Mouse (Mus musculus) T-helper 17 cell (primary cell): ENCODE data around the gene Helz.
"Not testable (repeated sequence)": the region's sequence is repeated elsewhere in the genome, so short reads cannot be mapped to it uniquely, and the experiment has no call there.

Experiments
- in situ Hi-C, 2 experiments: fragments of 300-600 bp; cut with MboI, MseI; formaldehyde crosslinking; loops; 1 replicate in 1 of 2; 2 replicates in 1 of 2; pipeline ENCODE4 v1.15.1; 2025; ENCODE audit warnings: high pct_unique_total_duplicates in 2 of 2

The Helz gene

DNA sequence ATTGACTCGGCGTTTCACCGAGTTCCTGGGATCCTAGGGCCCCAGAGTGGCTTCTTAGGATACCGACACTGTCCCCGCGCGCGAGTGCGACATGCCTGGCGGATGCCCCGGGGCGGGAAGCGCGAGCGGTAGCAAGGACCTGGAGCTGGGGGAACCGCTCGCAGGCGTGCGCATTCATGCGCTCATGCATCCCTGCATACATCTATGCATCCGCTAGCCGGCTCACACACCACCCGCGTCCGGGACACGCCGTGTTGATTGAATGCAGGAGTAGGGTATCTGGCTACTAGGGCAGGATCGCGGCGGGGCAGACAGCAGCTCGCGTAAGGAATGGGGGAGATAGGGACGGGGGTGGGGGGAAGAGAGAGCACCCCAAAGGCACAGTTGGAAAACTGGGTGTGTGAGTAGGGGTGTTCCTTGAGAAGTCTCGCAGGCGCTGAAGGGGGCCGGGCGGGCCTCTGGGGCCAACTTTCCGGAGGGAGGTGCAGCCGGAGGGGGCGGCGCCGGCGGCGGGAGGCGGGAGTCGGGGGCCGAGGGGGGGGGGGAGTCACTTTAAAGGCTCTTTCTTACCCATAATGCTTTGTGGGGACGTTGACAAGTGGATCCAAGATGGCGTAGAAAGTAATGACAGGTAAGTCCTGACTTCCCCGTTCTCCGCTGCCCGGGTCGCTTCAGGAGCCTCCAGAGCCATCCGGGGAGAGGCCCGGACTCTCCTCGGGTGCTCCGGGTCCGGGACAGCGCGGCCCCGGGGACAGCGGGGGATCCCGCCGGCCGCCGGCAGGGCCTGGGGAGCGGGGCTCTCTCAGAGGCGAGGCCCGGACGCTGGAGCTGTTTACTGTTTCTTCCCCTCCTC lies at the start of gene Helz:
TSS of gene Helz (plus strand) at position 580 of the 853 bp plus-strand sequence.
- in situ Hi-C loops, result loop anchor here in 1 of 2 experiments (5.0 kb wide), 1 partner anchor 35 kb away; no protein-coding TSS in a partner anchor

DNA sequence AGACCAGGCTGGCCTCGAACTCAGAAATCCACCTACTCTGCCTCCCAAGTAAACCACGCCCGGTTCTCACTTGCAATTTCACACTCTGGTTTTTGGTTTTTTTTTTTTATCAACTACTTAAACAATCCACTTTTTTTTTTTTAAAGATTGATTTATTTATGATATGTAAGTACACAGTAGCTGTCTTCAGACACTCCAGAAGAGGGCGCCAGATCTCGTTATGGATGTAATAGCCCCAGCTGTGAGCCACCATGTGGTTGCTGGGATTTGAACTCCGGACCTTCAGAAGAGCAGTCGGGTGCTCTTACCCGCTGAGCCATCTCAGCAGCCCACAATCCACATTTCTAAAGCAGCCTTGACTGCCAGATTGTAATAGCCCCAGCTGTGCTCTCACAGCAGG lies 44.9 kb upstream of the Helz start:
- in situ Hi-C loops, result no loop called here

DNA sequence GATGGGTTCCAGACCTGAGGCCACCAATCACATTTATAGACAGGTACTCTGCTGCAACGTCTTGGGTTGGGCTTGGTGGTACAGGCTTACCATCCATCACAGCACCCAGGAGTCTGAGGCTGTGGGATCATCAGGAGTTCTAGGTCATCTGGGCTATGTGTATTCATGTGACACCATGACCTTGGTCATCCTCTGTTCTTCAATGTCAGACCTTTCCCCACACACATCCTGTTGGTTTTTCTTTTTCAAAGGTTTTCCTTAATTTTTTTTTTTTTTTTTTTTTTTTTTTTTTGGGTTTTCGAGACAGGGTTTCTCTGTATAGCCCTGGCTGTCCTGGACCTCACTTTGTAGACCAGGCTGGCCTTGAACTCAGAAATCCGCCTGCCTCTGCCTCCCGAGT lies 43.4 kb upstream of the Helz start:
- in situ Hi-C loops, result not testable (repeated sequence)

DNA sequence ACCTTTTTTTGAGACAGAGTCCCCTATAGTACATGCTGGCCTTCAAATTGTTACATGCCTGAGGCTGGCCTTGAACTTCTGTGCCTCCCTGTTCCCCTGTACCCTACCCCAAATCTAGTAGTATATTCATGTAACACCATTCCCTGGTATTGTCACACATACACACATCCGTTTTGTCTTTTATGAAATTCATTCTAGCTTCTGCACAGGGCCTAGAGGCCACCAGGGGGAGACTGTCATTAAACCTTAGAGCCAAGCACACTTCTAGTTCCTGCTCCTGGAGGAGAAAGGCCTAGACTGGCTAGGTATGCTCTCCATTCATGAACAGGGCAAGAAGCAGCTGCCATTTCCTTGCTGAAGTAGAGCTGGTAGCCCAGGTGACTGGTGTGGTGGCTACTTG lies 41.5 kb upstream of the Helz start:
- in situ Hi-C loops, result no loop called here

DNA sequence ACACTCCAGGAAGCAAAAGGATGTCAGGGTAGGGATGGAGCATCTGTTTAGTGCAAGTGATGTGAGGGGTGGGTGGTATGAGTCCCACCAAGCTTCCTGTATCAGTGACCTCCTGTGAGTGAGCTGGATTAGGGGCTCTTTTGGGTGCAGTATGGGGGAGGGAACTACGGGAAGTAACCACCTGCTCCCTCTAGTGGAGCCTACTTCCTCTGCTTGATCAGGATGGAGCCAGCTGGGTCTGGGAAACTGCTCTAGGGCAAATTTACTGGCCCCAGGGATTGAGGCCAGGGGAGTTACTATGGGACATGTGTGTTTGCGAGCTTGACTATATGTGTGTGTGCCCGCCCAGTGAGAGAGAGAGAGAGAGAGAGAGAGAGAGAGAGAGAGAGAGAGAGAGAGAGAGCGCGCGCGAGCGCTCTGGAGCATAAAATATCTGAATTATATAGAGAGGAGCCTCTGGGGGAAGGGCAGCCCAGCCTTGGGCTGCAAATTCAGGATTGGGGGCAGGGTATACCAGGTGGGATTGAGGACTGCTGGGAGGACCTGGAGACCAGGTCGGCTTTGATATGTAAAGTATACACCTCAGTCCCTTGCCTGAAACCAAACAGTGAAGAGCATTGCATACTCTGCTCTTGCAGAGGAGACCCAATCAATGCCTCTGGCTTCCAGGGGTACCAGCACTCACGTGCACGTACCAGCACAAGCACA lies 37.9 kb upstream of the Helz start:
- in situ Hi-C loops, result loop anchor here (5.0 kb wide), 2 partner anchors 38 to 348 kb away; partner anchors contain the start of gene Helz (in 1 of the 2)

GRCm38 (mm10) chr11:107510362-107511269 lies 37.1 kb upstream of the Helz start:
- in situ Hi-C loops, result loop anchor here (5.0 kb wide), 2 partner anchors 37 to 347 kb away; partner anchors contain the start of gene Helz (in 1 of the 2)

GRCm38 (mm10) chr11:107511954-107512353 lies 35.8 kb upstream of the Helz start:
- in situ Hi-C loops, result loop anchor here (5.0 kb wide), 2 partner anchors 35 to 345 kb away; partner anchors contain the start of gene Helz (in 1 of the 2)

DNA sequence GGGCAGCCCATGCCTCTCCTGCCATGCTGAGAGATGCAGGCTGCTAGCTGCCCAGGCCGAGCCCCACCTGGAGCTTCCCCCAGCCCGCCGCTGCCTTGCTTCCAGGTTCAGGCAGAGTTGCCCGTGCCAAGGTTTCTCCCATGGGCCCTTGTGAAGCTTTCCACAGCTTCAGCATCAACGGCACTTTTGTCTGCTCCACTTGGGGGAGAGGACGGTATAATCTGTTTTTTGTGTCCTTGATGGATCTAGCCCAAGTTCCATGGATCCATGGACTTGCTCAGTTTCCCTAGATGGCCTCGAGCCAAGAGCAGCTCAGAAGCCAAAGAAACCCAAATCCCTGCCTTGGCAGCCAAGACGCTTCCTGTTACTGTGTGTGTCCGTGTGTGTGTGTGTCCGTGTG lies 34.7 kb upstream of the Helz start:
- in situ Hi-C loops, result loop anchor here (5.0 kb wide), 2 partner anchors 34 to 344 kb away; partner anchors contain the start of gene Helz (in 1 of the 2)

DNA sequence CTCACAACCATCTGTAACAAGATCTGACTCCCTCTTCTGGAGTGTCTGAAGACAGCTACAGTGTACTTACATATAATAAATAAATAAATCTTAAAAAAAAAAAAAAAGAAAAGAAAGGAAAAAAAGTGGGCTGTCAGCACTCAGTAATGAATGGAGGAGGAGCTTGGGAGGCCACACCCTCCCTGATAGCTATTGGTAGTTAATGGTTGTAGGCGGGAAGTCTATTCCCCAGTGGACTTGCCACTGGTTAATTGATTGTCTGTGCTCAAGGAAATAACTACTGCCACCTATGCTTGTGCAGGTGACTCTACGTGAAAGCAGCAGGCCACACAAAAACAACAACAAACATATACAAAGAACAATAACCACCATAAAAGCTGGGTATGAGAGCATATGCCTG lies 31.3 kb upstream of the Helz start:
- in situ Hi-C loops, result loop anchor here in 1 of 2 experiments (5.0 kb wide), 1 partner anchor 336 kb away; no protein-coding TSS in a partner anchor

DNA sequence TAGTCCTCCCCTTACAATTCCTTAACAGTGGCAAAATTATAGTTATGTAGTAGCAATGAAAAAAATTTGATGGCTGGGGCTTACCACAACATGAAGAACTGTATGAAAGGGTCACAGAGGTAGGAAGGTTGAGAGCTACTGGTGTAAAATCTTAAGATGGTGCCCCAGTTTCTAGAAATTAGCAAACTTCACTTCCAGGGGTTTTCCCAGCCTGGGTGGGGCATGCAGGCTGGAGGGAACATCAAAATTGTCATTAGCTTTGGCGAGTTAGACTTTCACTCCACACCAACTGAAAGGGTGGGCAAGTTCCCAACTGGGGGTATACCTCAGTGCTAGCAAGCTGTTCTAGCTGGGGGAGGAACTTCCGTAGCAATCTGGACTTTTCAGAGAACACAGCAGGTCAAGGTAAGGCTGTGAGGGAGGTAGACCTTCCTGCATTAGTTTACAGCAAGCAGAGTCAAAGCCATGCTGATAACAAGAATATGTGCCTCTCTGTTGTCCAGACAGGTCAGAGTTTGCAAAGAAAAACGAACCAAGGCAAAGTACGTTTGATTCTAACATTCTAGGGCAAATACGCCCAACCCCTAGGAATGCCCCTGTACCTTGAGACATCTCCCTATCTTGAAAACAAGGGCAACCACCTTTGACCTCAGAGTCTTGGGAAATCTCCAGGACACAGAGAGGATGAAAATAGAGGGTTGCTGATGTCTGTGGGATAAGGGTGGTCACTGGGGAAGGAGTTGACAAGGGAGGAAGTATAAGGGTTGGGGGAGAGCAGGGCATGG lies 28.9 kb upstream of the Helz start:
- in situ Hi-C loops, result loop anchor here in 1 of 2 experiments (5.0 kb wide), 1 partner anchor 333 kb away; no protein-coding TSS in a partner anchor

DNA sequence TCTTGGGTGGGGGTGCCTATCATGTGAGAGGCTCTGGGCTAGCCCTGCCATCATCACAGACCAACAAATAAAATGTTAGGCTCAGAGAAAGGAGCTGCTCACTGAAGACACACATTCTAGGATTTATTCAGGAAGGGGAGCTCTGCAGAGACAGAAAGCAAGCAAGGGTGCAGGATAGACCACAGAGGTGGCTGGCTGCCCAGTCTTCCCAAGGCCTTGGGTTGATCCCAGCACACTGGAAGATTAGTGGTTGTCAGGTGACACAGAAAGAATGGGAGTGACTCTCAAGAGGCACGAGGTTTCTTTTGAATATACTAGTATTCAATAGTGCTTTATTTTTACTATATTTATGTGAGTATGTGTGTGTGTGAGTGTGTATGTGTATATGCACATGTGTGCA lies 26.6 kb upstream of the Helz start:
- in situ Hi-C loops, result loop anchor here in 1 of 2 experiments (10.0 kb wide), 2 partner anchors 444 to 1416 kb away; no protein-coding TSS in a partner anchor

DNA sequence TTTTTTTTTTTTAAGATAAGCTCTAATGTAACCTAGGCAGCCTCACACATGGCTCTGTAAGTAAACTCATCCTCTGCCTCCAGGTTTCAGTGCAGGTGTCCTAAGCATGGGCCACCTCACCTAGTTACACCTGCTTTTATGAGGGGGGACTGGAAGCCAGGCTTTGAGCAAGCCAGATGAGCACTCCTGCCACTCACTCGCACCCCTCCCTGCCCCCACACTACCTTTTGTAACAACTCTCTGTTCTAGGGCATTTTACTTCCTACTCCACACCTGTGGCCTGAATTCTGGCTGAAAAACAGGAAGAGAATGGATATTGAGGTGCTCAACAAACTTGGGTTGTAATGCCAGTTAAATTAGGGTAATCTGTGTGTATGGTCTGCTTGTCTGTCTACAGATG lies 22.8 kb upstream of the Helz start:
- in situ Hi-C loops, result loop anchor here in 1 of 2 experiments (10.0 kb wide), 2 partner anchors 440 to 1420 kb away; no protein-coding TSS in a partner anchor

- in situ Hi-C loops, result loop anchor here in 1 of 2 experiments (10.0 kb wide), 2 partner anchors 437 to 1423 kb away; no protein-coding TSS in a partner anchor
These were observed 20.1 kb upstream of the Helz start for GRCm38 (mm10) chr11:107527632-107528031.

GRCm38 (mm10) chr11:107529320-107529719 lies 18.4 kb upstream of the Helz start:
- in situ Hi-C loops, result loop anchor here in 1 of 2 experiments (10.0 kb wide), 2 partner anchors 435 to 1425 kb away; no protein-coding TSS in a partner anchor

- in situ Hi-C loops, result loop anchor here in 1 of 2 experiments (10.0 kb wide), 1 partner anchor 1823 kb away; no protein-coding TSS in a partner anchor
These were observed 16.3 kb upstream of the Helz start for GRCm38 (mm10) chr11:107531445-107531844.

DNA sequence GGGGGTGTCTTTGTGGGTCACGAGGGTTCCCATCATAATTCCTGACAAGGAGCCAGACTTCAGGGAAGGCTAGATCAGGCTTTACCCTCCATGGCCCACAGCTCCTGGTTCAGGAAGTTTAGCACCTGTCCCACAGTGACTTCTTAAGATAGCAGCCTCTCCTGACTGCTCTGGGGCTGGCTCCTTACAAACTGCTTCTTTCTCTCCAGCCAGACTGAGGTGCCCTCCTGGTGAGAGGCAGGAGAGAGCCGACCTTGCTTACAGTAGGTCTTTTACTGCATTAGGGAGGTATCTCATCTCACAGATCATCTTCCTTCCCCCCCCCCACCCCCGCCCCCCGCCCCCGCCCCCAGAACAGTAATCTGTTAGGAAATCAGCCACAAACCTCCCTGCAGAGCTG lies 15.5 kb upstream of the Helz start:
- in situ Hi-C loops, result loop anchor here in 1 of 2 experiments (10.0 kb wide), 1 partner anchor 1823 kb away; no protein-coding TSS in a partner anchor

- in situ Hi-C loops, result loop anchor here in 1 of 2 experiments (10.0 kb wide), 1 partner anchor 1816 kb away; no protein-coding TSS in a partner anchor
These were observed 8.7 kb upstream of the Helz start for GRCm38 (mm10) chr11:107538994-107539393.

- in situ Hi-C loops, result no loop called here
These were observed 7.4 kb upstream of the Helz start for GRCm38 (mm10) chr11:107540339-107540738.

DNA sequence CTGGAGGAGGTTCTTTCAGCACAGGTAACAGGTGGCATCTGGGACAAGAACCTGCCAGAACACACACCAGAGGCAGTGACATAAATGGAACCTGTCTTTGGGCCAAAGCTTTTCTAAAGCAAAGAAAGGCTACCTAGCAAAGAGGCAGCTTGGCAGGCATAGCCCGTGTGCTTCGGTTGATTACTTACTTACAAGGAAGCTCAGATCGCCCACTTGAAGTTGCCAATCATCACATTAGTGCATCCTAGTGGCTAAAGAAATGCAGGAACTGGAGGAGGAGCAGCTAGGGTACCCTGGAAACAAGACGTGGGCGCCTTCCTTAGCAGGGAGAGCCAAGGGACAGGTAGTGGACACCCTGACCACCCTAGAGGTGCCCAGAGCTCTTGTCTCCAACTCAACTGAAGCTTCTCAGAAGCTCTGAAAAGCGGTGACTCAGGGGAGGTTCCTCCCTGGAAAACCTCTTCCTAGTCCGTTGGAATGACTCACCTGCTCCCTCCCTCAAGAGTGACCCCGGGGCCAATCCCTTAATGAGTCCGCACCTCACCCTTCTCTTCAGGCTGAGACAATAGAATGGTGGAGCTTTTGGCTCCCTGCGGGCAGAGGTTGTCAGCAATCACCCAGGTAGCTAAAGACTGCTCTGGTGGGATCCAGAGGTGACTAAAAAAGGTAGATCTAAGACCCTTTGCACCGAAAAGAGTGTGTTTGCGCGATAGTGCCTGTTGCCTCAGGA lies 1.8 kb upstream of the Helz start:
- in situ Hi-C loops, result loop anchor here in 1 of 2 experiments (5.0 kb wide), 1 partner anchor 34 kb away; no protein-coding TSS in a partner anchor
